Mouse (Mus musculus) adrenal gland, adult 18-20 months (tissue): ENCODE results near the gene Syce1. TPM values are rescaled to one million over a fixed set of nuclear protein-coding genes. Genes with fewer than 3 reads are reported as not detected.

Experiments
- DNase-seq, 2 experiments: peaks; one replicate each; pipeline ENCODE4 v3.0.0; 2021 to 2022; ENCODE audit warnings: low spot score in 2 of 2
- long read RNA-seq, 2 experiments: library from polyadenylated mRNA; stranded (forward); transcript quantifications; one replicate each; pipeline ENCODE4 v2.0.0; 2021
- total RNA-seq, 2 experiments: library from RNA; stranded (reverse); gene quantifications; 1 replicate in 1 of 2; 2 replicates in 1 of 2; pipeline ENCODE4 v1.2.3; 2021

The Syce1 gene
- under 1 TPM in 1 of 2 experiments, not detected in 1; 0.19 TPM for total RNA-seq
- long read RNA-seq, experiment 1: 0 reads
- long read RNA-seq, experiment 2: 0 reads

GRCm38 (mm10) chr7:140787406-140788052 is at the start of gene Syce1:
Syce1 (minus strand) TSS chr7:140787852.
- DNase-seq: no peak

GRCm38 (mm10) chr7:140836243-140837115 is 48.8 kb upstream of the Syce1 start:
- DNase-seq: no peak

GRCm38 (mm10) chr7:140835758-140836087 is 48.1 kb upstream of the Syce1 start:
- no peak for DNase-seq

- DNase-seq: no peak
Observed at GRCm38 (mm10) chr7:140834968-140835757, 47.5 kb upstream of the Syce1 start, which contains the start of gene Urah. Urah (plus strand) TSS chr7:140835018.

DNA sequence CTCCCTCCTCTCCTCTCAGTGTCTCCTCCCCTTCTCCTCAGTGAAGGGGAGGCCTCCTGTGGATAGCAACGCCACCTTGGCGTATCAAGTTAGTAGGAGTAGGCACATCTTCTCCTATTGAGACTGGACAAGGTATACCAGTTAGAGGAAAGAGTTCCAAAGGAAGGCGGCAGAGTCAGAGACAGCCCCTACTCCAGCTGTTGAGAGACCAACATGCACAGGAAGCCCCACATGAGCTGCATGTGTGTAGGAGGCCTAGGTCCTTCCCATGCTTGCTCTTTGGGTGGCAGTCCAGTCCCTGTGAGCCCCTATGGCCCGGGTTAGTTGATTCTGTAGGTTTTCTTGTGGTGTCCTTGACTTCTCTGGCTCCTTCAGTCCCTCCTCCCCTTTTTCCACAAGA is 45.7 kb upstream of the Syce1 start:
- DNase-seq: no peak

- DNase-seq: no peak
Observed at GRCm38 (mm10) chr7:140831447-140831846, 43.8 kb upstream of the Syce1 start.

GRCm38 (mm10) chr7:140828171-140828881 is 40.7 kb upstream of the Syce1 start:
- no peak for DNase-seq

DNA sequence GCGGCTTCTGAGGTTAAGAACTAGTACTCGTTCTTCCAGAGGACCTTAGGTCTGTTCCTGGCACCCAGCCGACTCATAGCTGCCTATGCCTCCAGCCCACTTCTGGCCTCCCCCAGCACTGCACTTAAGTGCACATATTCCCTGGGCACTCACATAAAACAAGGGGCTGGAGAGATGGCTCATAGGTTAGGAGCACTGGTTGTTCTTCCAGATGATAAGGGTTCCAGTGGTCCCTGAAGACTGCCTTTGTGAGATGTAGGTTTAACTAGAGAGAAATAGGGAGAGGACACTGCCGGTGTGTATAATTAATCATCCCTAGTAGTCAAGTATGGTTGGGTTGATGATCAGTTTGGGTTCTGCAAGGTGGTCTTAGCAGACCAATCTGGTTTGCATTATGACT is 35.1 kb upstream of the Syce1 start:
- no peak for DNase-seq

GRCm38 (mm10) chr7:140821653-140822329 is 34.1 kb upstream of the Syce1 start, which contains the start of gene Zfp941:
Zfp941 (minus strand) TSS chr7:140822178.
- peak in 1 of 2 experiments; percentile 27 for DNase-seq

GRCm38 (mm10) chr7:140821305-140821652 is 33.6 kb upstream of the Syce1 start:
- DNase-seq: no peak

- no peak for DNase-seq
Observed at GRCm38 (mm10) chr7:140820173-140820572, 32.5 kb upstream of the Syce1 start.

- no peak for DNase-seq
Observed at GRCm38 (mm10) chr7:140812850-140813249, 25.2 kb upstream of the Syce1 start.

- DNase-seq: no peak
Observed at GRCm38 (mm10) chr7:140811714-140812113, 24.1 kb upstream of the Syce1 start.

- DNase-seq: no peak
Observed at GRCm38 (mm10) chr7:140810496-140810895, 22.8 kb upstream of the Syce1 start.

- DNase-seq: peak; percentile 44 to 47
Observed at GRCm38 (mm10) chr7:140805704-140806103, 18.1 kb upstream of the Syce1 start.

GRCm38 (mm10) chr7:140802629-140803028 is 15.0 kb upstream of the Syce1 start:
- no peak for DNase-seq

GRCm38 (mm10) chr7:140798212-140798611 is 10.6 kb upstream of the Syce1 start:
- DNase-seq: no peak

DNA sequence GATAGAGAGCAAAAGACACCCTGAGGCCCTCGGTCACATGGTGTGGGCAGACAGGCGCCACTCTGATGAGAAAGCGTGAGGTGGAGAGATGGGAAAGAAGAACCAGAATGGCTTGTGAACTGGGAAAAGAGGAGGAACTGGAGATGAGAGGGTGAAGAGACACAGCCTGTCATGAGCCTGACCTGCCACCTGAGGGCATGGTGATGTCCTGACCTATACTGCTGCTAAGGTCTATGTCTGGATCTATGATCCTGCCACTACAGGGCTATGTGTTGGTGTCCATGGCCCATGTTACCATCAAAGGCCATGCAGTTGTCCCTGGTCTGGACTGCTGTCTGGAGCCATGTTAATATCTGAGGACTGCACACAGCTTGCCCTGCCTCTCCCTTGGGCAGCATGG is 10.0 kb upstream of the Syce1 start:
- DNase-seq: no peak

DNA sequence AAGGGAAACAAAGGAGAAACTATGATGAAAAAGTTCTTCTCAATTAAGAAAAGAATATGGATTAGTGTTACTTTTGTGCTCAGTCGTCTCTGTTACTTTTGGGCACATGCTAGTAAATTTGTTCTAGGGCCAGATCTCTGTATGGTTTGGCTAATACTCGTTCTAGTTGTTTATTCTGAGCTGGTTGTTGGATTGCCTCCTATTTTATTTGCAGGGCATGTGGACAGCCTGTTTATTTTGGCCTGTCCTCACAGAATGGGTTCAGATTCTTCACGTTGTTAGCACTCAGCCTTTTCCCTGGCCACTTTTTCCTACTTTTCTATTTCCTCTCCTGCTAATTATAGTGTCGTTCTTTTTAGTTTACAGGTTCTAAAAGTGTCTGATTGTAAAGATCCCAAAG is 5.9 kb upstream of the Syce1 start:
- no peak for DNase-seq

DNA sequence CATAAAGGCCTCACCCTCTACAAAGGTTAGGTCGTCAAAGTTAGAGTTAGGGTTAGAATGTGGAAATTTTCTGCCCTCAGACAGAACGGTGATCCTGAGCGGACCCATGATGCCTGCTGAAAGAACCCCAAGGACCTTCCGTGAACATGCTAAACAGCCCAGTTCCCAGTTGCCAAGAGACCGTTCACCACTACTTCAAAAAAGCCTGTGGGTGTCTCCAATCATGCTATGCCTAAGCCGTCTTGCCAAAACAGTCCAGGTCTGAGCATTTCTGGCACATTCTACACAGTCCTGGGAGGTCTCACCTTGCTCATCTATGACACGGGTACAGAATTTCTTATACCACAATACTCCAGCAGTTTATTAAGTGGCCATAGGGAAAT is 392 bp upstream of the Syce1 start:
- no peak for DNase-seq
